Mouse (Mus musculus): Measurements from ENCODE around the gene Nsun4. TPM values are rescaled to one million over a fixed set of nuclear protein-coding genes. Genes with fewer than 3 reads are reported as not detected.

Nsun4 gene
- total RNA-seq, 2 experiments from 2014 or later = 27.8 to 28.7 TPM

DNA sequence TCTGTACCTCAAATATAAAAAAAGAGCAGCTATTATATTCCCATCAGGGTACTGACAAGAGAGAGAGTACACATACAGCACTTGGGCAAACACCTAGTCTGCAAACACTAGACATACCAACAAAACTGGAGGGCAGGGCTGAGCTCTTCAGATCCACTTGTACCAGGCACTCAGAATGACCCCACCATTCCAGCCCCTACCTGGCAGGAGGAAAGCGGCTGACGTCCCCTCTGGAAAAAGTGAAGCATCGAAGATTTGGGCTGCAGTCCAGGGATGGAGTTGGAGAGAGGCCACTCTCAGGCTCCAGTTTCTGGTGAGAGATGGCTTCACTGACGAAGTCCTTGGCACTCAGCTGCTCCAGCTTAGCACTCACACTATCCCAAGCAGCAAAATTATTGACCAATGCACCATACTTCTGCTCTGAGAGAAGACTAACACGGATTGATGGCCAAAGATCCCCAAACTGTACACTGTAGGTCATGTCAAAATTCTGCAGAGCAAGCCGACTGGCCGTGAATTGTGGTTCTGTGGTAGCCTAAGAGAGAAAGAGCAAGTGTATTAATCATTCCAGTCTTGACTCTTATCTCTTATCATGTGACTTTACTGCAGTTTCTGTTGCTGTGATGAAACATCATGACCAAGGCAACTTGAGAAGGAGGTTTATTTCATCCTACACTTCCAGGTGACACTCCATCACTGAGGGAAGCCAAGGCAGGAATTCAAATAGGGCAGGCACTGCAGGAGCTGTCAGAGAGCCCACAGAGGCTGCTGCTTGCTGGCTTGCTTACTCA, 5.4 kb downstream of the Nsun4 start:
- DNase-seq (ENCODE audit: low spot score in 2 of 2) = no peak

DNA sequence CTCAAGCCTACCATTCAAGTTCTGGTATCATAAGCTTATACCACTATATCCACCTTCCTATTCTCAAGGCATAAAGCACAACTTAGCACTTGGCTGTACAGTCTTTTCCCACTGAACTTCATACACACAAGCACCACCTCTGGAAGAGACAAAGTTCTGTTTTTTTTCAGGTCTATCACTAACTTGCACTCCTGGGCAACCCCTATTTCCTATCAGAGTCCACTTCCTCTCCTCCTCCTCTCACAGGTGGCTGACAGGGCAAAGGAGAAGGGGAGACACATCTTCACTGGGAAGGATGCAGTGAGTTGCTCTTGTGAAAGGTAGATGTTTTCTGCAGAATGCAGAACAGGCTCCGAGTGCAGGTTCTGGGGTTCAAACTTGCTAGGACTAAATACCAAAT, 6.0 kb downstream of the Nsun4 start:
- DNase-seq (ENCODE audit: low spot score in 2 of 2) = no peak

DNA sequence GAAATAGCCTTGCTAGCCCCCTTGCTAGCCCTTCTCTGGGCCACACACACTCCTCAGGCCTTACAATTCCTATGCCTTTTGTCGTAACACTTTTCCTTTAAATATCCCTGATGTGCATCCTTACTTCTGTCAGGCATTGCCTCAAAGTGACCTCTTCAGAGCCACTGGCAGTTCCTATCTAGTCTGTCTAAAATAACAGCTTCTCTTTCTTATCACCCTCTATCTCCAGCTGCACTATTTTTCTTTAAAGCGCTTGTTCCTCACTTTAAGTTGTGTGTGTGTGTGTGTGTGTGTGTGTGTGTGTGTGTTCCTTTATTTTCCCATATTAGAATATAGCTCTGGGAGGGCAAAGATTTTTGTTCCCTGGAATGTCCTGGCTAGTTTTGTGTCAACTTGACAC, 7.1 kb downstream of the Nsun4 start:
- DNase-seq (ENCODE audit: low spot score in 2 of 2) = no peak

GRCm38 (mm10) chr4:116042186-116042585, 11.5 kb downstream of the Nsun4 start:
- no peak for DNase-seq (ENCODE audit: low spot score in 2 of 2)

- no peak for DNase-seq (ENCODE audit: low spot score in 2 of 2)
These were observed 13.2 kb downstream of the Nsun4 start for GRCm38 (mm10) chr4:116040466-116040865.

GRCm38 (mm10) chr4:116033374-116033773, 20.3 kb downstream of the Nsun4 start:
- DNase-seq (ENCODE audit: low spot score in 2 of 2) = no peak

DNA sequence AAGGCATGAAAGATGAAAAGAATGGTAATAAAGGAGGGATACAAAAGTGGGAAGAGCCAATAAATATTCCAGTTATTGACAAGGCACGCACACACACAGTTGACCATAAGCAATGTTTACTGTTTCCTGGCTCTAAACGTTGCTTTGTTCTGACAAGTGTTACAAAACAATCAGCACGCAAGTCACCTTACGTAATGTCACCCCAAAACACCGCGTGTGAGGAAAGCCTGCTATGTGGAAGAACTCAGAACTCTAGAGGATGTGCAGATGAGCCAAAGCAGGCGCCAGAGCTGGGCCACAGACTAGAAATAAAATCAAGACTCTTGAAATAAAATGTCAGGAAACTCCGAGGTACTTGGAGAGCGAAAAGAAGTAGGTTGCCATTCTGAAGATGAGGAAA, 20.8 kb downstream of the Nsun4 start:
- DNase-seq (ENCODE audit: low spot score in 2 of 2) = no peak

GRCm38 (mm10) chr4:116017902-116018746, 35.6 kb downstream of the Nsun4 start, which contains the start of gene Faah:
Faah (minus strand) TSS chr4:116017926.
- DNase-seq (ENCODE audit: low spot score in 2 of 2) = no peak

DNA sequence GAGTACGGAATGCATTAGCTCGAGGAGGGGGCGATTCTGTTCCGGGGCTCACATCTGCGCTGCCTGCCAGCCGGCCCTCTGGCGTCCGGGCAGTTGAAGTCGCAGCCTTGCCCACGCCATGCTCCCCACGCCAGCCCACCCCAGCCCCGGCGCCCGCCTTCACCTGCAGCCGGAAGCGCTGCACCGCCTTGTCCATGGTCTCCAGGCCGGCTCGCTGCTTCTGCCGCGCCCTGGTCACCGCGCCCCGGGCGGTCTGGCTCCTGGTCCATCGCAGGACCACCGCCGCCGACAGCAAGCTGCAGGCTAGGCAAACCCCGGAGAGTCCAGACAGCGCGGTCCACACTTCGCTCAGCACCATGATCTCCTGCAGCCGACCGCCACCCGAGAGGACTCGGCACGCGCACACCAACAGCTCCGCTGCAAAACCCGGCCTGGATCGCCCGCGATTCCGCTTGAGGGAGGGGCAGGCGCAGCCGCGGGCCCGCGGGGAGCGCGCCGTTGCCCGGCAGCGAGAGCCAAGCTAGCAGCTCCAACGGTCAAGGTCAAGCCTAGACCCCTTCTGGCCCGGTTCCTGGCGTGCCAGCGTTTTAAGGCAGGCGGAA, 36.3 kb downstream of the Nsun4 start:
- peak; percentile 47 to 65 for DNase-seq (ENCODE audit: low spot score in 2 of 2)

- no peak for DNase-seq (ENCODE audit: low spot score in 2 of 2)
These were observed 36.8 kb downstream of the Nsun4 start for GRCm38 (mm10) chr4:116016862-116017299.

- DNase-seq (ENCODE audit: low spot score in 2 of 2) = no peak
These were observed 37.3 kb downstream of the Nsun4 start for GRCm38 (mm10) chr4:116016396-116016795.

GRCm38 (mm10) chr4:116015996-116016395, 37.7 kb downstream of the Nsun4 start:
- DNase-seq (ENCODE audit: low spot score in 2 of 2) = no peak

DNA sequence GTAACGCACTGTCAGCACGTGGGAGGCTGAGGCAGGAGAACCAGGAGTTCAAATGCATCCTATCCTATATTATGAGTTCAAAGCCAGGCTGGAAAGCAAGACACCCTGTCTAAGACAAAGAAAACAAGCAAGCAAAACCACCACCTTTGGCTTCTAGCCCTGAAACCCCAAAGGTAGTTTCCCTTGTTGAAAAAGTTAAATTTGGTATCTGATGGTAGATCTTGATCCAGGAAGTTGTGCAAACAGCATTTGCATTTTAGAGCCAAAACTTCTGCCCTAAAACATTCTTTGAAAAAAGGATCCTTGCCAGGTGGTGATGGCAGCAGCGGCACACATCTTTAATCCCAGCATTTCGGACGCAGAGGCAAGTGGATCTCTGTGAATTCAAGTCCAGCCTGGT, 38.2 kb downstream of the Nsun4 start:
- DNase-seq (ENCODE audit: low spot score in 2 of 2) = no peak

DNA sequence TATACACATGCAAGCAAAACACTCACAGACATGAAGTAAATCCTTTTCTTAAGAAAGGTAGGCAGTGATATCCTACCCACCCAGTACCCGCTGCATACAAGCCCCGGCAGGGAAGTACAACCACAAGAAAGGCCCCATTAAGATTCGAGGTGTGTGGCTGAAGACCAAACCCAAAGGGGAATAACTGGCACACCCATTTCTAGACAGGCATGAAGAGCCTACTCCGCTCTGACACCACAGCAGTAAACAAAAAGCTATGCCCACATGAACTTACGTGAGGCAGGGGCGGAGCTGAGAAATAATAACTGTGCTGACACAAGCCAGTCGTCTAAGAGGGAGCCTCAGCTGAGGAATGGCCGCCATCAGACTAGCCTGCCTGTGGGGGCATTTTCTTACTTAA, 43.5 kb downstream of the Nsun4 start:
- no peak for DNase-seq (ENCODE audit: low spot score in 2 of 2)

DNA sequence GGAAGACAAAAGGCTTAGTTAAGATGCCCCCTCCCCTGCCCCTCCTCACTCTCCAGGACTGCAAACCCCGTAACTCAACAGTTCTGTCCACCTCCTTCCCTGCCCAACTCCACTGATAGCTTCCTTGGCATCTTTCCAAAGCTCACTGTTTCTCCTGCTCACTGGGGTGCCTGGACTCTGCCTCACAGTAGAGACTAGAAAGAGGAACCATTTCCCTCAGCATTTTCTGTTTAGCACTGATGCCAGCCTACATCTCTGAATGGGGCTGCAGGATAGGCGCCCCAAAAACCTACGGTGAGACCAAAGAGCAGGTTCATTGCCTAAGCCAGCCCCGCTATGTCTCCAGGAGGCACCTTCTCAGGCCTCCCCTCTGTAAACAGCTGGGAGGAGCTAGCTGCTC, 52.5 kb downstream of the Nsun4 start:
- no peak for DNase-seq (ENCODE audit: low spot score in 2 of 2)

- DNase-seq (ENCODE audit: low spot score in 2 of 2) = no peak
These were observed 53.0 kb downstream of the Nsun4 start for GRCm38 (mm10) chr4:116000671-116001070.

DNA sequence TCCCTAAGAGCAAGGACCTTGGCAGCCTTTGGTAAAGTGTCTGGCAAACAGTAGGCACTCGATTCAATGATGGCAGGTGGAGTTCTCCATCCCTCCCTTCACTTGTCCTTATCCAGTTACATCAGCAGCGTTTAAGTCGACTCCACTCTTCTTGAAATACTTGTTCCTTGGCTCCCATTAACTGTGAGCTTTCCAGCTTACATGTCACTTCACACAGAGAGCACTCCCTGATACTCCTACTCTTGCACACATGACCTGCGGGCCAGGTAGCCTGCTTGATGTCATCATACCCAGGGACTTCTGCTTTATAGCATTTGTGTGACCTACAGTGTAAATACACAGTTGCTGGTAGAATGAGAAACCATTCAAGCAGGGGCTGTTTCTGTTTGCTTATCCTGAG, 56.9 kb downstream of the Nsun4 start:
- DNase-seq (ENCODE audit: low spot score in 2 of 2) = no peak

GRCm38 (mm10) chr4:115995376-115995730, 58.3 kb downstream of the Nsun4 start:
- no peak for DNase-seq (ENCODE audit: low spot score in 2 of 2)

DNA sequence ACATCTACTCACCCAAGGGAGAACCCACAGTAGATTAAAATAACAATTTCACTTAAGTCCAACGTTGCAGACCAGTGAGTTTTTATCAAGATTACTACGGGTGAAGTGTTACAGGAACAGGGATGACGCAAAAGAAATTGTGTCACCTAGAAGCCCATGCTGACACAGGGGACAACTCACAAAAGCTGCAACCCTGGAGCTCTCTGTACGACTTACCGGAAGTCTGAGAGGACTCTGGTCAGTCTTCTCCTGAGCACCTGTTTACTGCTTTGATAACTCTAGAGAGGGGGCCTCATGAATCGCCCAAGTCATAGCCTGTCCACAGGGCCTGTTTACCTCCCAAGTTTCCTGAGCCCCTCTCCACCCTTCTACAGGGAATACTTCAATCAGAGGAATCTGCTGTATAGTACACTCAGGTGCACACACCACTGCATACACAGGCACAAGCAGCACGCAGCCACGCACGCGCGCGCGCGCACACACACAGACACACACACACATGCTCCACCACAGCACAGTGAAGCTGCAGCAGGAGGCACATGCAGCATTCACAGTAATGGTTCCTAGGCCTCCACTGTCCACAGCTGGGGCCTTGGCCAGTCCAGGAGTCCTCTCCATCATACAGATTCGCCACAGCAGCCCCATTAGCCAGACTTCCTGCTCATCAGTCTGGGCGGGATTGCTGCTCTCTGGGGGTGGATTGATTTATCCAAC, 58.9 kb downstream of the Nsun4 start:
- DNase-seq (ENCODE audit: low spot score in 2 of 2) = no peak

DNA sequence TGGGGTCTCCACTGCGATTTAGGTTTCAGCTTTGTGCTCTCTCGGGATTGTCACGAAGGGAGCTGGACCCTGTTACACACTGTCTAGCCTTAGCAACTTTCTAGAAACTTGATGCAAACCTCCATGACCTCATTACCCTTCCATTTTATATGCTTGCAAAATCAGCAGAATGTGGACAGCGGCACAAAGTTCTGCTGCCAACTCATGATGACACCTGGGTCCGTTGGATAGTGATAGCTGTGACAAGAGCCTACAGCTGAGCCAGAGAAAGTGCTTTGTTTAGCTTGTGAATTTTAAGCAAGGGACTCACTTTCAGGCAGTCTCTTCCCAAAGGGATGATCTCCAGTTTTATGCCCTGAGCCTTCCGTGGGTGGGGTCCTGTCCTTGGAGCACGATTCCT, 64.3 kb downstream of the Nsun4 start:
- no peak for DNase-seq (ENCODE audit: low spot score in 2 of 2)

GRCm38 (mm10) chr4:115987858-115988530, 65.7 kb downstream of the Nsun4 start:
- no peak for DNase-seq (ENCODE audit: low spot score in 2 of 2)
